Mouse (Mus musculus) activated CD4-positive, CD25-positive, alpha-beta regulatory T cell (primary cell): ENCODE data around the gene Skint1. TPM values are rescaled to one million over a fixed set of nuclear protein-coding genes. Genes with fewer than 3 reads are reported as not detected.

Experiments
- polyA plus RNA-seq, 2 experiments: library from polyadenylated mRNA; unstranded; fragments of 100-300 nt; shearing (Covaris generic); gene quantifications; one replicate each; pipeline ENCODE4 v1.2.1; 2017

The Skint1 gene
- polyA plus RNA-seq, result 1 to 10 TPM in 1 of 2 experiments, under 1 TPM in 1; 0.10 to 1.0 TPM

DNA sequence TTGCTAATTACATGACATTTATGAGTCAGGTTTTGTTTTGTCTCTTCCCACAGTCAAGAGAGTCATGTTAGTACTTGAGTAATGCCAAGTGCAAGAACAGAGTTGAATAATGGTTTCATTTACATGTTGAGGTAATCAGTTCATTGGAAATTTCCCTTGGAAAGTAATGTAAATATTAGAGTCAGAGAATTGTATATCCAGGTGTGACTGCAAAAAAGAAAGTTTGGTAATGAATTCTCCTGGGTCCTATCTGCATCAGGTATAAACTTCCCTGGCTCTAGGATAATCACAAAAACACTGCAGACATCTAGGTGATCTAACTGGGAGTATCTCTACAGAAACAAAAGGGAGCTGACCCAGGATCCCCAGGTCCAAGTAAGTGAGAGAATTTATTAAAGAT is at the start of gene Skint1:
Gene Skint1, plus strand, starts transcription at position 301 of the 400 bp plus-strand sequence.

DNA sequence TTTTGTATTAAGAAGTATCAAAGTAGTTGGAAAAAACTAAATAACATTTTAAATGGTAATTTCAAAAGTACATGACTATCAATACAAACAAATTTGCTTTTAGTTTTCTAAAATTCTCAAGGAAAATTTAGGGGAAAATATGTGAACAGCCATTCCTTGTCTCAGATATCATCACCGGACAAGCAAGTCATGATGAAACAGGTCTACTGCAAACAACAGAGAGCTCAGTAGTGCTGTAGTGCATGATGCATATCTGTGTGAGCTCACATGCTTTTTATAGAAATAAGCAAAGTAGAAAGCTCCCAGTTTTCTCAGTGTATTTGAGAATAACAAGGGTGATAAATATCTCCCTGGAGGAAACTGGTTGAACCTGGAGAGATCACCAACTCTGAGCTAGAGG is 33.4 kb upstream of the Skint1 start, which contains the start of gene Skint7:
Gene Skint7, plus strand, starts transcription at position 301 of the 400 bp plus-strand sequence.

DNA sequence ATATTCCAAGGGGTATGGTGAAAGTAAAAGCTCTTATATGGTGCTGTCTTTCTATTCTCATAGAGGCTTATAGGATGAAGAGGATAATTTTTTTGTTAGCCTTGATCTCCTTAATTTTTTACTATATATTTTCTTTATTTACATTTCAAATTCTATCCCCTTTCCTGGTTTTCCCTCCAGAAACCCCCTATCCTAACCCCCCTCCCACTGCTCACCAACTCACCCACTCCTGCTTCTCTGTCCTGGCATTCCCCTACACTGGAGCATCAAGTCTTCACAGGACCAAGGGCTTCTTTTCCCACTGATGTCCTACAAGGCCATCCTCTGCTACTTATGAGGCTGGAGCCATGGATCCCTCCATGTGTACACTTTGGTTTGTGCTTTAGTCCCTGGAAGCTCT is 65.6 kb downstream of the Skint1 start, which contains the start of gene Skint4:
Gene Skint4, plus strand, starts transcription at position 301 of the 400 bp plus-strand sequence.

Other genes starting within 250 kb of the Skint1 start
- under 1 TPM in 1 of 2 experiments, not detected in 1; 0.38 TPM for gene Slc5a9, start 103.4 kb upstream of the Skint1 start, polyA plus RNA-seq
- gene Skint8, start 86.9 kb upstream of the Skint1 start, polyA plus RNA-seq, result under 1 TPM in 1 of 2 experiments, not detected in 1; 0.37 TPM
- gene Skint7, start 33.3 kb upstream of the Skint1 start, polyA plus RNA-seq, result not detected
- gene Skint4, start 65.7 kb downstream of the Skint1 start, polyA plus RNA-seq, result not detected
- gene Skint3, start 226.0 kb downstream of the Skint1 start, polyA plus RNA-seq, result not detected